Mouse (Mus musculus): ENCODE measurements at regions not wholly inside any gene's neighbourhood (a gene's known extent, or its start where the extent isn't known, plus 50 kb on each side); places are given as distances from the start of the nearest gene placed in this dataset.

DNA sequence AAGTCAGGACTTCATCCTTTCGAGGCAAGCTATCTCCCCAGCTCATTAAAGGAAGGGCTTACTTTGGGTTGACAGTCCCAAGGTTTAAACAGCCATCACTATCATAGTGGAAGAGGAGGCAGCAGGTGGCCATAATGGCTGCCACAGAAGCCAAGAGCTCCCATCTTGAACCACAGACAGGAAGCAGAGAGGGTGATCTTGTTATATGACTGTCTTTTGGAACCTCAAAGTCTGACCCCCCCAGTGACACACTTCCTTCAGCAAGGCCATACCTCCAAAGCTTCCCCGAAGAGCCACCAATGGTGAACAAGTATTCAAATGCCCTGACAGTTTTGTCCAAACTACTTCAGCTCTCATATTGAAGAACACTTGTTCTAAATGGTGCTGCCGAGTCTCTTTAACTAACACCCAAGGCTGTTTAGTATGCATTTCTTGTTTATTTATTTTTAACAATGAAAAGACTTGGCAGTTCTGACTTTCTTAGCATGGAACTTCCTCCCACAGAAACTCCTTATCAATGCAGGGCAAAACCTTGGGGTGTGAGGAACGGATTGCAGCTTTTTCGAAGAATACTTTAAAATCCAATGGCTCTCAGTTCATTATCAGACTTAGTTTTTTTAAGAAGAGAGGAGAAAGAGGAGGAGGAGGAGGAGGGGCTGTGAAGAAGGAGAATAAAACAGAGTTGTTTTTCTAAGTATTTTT lies 79.8 kb upstream of the Tnik start:
- Histone ChIP-seq H3K4me1 (replicated peaks; ENCODE audit: control insufficient read depth, insufficient read depth, low read length) (no peaks in the 10 kb centered on the region), H3K4me3 (ENCODE audit: low read length) (no peak overlapping the region), H3K9ac (ENCODE audit: low read length) (no peak overlapping the region), H3K27me3 (ENCODE audit: control insufficient read depth, insufficient read depth, low read depth, low read length) (no peaks in the 10 kb centered on the region), H3K36me3 (ENCODE audit: control insufficient read depth, insufficient read depth, low read length) (no peaks in the 10 kb centered on the region), H3K9me3 (ENCODE audit: control insufficient read depth, low read length) (no peaks in the 10 kb centered on the region), H3K27ac (ENCODE audit: low read length) (no peak overlapping the region), H3K4me2 (ENCODE audit: low read depth, low read length) (no peak overlapping the region)
- ATAC-seq (ENCODE audit: low read depth), result peak; percentile 77
- WGBS, result 37% methylated on average over 5 of the region's 5 CpGs

DNA sequence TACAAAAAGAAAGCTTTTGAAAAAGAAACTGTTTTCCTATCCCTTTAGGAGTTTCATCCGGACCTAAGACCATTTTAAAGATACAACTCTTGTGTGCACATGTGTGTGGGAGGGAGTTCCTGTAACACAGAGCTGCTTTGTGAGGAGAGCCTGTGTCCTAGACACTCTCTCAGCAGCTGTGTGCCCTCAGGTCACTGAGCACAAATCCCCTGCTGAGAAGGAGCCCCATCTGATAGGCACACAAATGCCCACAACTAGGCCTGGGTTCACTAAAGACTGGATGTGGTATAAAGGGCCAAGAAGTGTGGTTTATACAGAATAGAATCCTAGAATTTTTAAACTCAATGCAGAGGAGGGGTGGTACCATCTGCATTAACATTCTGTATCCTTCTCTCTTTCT lies 77.5 kb upstream of the Tnik start:
- no peaks in the 10 kb centered on the region for H3K4me1 ChIP-seq (replicated peaks; ENCODE audit: control insufficient read depth, insufficient read depth, low read length)
- H3K4me3 ChIP-seq (ENCODE audit: low read length), result no peak overlapping the region
- no peaks in the 10 kb centered on the region for H3K9me3 ChIP-seq (ENCODE audit: control insufficient read depth, low read length)
- no peak for ATAC-seq (ENCODE audit: low read depth)
- H3K27me3 ChIP-seq (ENCODE audit: control insufficient read depth, insufficient read depth, low read depth, low read length), result no peaks in the 10 kb centered on the region
- H3K9ac ChIP-seq (ENCODE audit: low read length), result no peak overlapping the region
- H3K36me3 ChIP-seq (ENCODE audit: control insufficient read depth, insufficient read depth, low read length), result no peaks in the 10 kb centered on the region
- H3K27ac ChIP-seq (ENCODE audit: low read length), result no peak overlapping the region
- no peak overlapping the region for H3K4me2 ChIP-seq (ENCODE audit: low read depth, low read length)
- 44% methylated on average over 1 of the region's 1 CpGs for WGBS

DNA sequence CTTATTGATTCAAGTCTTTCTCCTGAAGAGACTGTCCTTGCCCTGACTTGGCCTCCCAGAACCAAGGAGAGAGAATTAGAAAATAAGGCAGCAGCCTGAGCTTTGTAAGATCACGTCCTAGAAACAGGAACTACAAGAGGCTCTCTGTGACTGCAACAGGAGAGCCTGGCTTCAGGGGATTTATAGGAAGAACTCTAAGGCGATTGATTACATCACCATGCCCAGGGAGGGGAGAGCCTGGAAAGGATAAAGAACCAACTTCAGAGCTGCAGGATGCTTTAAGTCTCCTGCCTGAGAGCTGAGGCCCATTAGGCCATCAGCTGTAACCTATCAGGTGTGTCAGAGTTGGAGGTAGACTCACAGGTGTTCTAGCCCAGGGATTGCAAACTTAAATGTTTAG lies 77.1 kb upstream of the Tnik start:
- ATAC-seq (ENCODE audit: low read depth), result no peak
- Histone ChIP-seq H3K27me3 (ENCODE audit: control insufficient read depth, insufficient read depth, low read depth, low read length) (no peaks in the 10 kb centered on the region), H3K9me3 (ENCODE audit: control insufficient read depth, low read length) (no peaks in the 10 kb centered on the region), H3K27ac (ENCODE audit: low read length) (no peak overlapping the region), H3K4me1 (replicated peaks; ENCODE audit: control insufficient read depth, insufficient read depth, low read length) (no peaks in the 10 kb centered on the region), H3K4me2 (ENCODE audit: low read depth, low read length) (no peak overlapping the region), H3K36me3 (ENCODE audit: control insufficient read depth, insufficient read depth, low read length) (no peaks in the 10 kb centered on the region), H3K4me3 (ENCODE audit: low read length) (no peak overlapping the region), H3K9ac (ENCODE audit: low read length) (no peak overlapping the region)
- 54% methylated on average over 2 of the region's 2 CpGs for WGBS

GRCm38 (mm10) chr3:28189371-28189770 lies 73.6 kb upstream of the Tnik start:
- Histone ChIP-seq H3K36me3 (ENCODE audit: control insufficient read depth, insufficient read depth, low read length) (no peaks in the 10 kb centered on the region), H3K9me3 (ENCODE audit: control insufficient read depth, low read length) (no peaks in the 10 kb centered on the region), H3K27me3 (ENCODE audit: control insufficient read depth, insufficient read depth, low read depth, low read length) (no peaks in the 10 kb centered on the region), H3K4me1 (replicated peaks; ENCODE audit: control insufficient read depth, insufficient read depth, low read length) (no peaks in the 10 kb centered on the region), H3K27ac (ENCODE audit: low read length) (no peak overlapping the region), H3K4me3 (ENCODE audit: low read length) (no peak overlapping the region), H3K4me2 (ENCODE audit: low read depth, low read length) (no peak overlapping the region), H3K9ac (ENCODE audit: low read length) (no peak overlapping the region)
- WGBS, result 77% methylated on average over 2 of the region's 2 CpGs
- no peak for ATAC-seq (ENCODE audit: low read depth)

DNA sequence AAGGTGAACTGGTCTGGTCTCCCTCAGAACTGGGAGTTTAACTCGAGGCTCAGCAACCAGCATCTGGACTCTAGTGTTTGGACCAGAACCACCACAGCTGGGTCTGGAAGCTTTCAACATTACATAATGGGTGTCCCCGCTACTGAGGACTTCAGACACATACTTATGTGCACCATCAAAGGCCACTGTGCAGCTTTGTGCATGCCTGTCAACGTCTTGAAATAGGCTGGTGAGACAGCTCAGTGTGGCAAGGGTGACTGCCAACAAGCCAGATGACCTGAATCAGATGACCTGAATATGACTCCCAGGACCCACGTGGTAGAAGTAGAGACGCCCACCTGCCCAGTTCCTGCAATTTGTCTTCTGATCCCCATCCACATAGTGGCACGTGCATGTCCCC lies 72.8 kb upstream of the Tnik start:
- ATAC-seq (ENCODE audit: low read depth), result no peak
- no peak overlapping the region for H3K27ac ChIP-seq (ENCODE audit: low read length)
- H3K4me1 ChIP-seq (replicated peaks; ENCODE audit: control insufficient read depth, insufficient read depth, low read length), result no peaks in the 10 kb centered on the region
- no peaks in the 10 kb centered on the region for H3K36me3 ChIP-seq (ENCODE audit: control insufficient read depth, insufficient read depth, low read length)
- 66% methylated on average over 6 of the region's 6 CpGs for WGBS
- H3K4me3 ChIP-seq (ENCODE audit: low read length), result no peak overlapping the region
- H3K9ac ChIP-seq (ENCODE audit: low read length), result no peak overlapping the region
- no peaks in the 10 kb centered on the region for H3K9me3 ChIP-seq (ENCODE audit: control insufficient read depth, low read length)
- H3K27me3 ChIP-seq (ENCODE audit: control insufficient read depth, insufficient read depth, low read depth, low read length), result no peaks in the 10 kb centered on the region
- no peak overlapping the region for H3K4me2 ChIP-seq (ENCODE audit: low read depth, low read length)

- 13% methylated on average over 4 of the region's 4 CpGs for WGBS
- H3K36me3 ChIP-seq (ENCODE audit: control insufficient read depth, insufficient read depth, low read length), result no peaks in the 10 kb centered on the region
- no peaks in the 10 kb centered on the region for H3K27me3 ChIP-seq (ENCODE audit: control insufficient read depth, insufficient read depth, low read depth, low read length)
- H3K4me3 ChIP-seq (ENCODE audit: low read length), result no peak overlapping the region
- no peaks in the 10 kb centered on the region for H3K9me3 ChIP-seq (ENCODE audit: control insufficient read depth, low read length)
- ATAC-seq (ENCODE audit: low read depth), result peak; percentile 31
- H3K4me2 ChIP-seq (ENCODE audit: low read depth, low read length), result no peak overlapping the region
- H3K27ac ChIP-seq (ENCODE audit: low read length), result no peak overlapping the region
- no peaks in the 10 kb centered on the region for H3K4me1 ChIP-seq (replicated peaks; ENCODE audit: control insufficient read depth, insufficient read depth, low read length)
- no peak overlapping the region for H3K9ac ChIP-seq (ENCODE audit: low read length)
These were observed 68.5 kb upstream of the Tnik start for GRCm38 (mm10) chr3:28194388-28194970.

GRCm38 (mm10) chr3:28196786-28197185 lies 66.2 kb upstream of the Tnik start:
- Histone ChIP-seq H3K9me3 (ENCODE audit: control insufficient read depth, low read length) (no peaks in the 10 kb centered on the region), H3K4me3 (ENCODE audit: low read length) (no peak overlapping the region), H3K9ac (ENCODE audit: low read length) (no peak overlapping the region), H3K27me3 (ENCODE audit: control insufficient read depth, insufficient read depth, low read depth, low read length) (no peaks in the 10 kb centered on the region), H3K4me2 (ENCODE audit: low read depth, low read length) (no peak overlapping the region), H3K36me3 (ENCODE audit: control insufficient read depth, insufficient read depth, low read length) (no peaks in the 10 kb centered on the region), H3K27ac (ENCODE audit: low read length) (no peak overlapping the region), H3K4me1 (replicated peaks; ENCODE audit: control insufficient read depth, insufficient read depth, low read length) (no peaks in the 10 kb centered on the region)
- no peak for ATAC-seq (ENCODE audit: low read depth)
- WGBS, result 69% methylated on average over 1 of the region's 1 CpGs

GRCm38 (mm10) chr3:28209304-28209703 lies 53.7 kb upstream of the Tnik start:
- ATAC-seq (ENCODE audit: low read depth), result no peak
- 58% methylated on average over 2 of the region's 2 CpGs for WGBS
- H3K27ac ChIP-seq (ENCODE audit: low read length), result no peak overlapping the region
- no peak overlapping the region for H3K4me3 ChIP-seq (ENCODE audit: low read length)
- H3K9ac ChIP-seq (ENCODE audit: low read length), result no peak overlapping the region
- no peaks in the 10 kb centered on the region for H3K36me3 ChIP-seq (ENCODE audit: control insufficient read depth, insufficient read depth, low read length)
- no peaks in the 10 kb centered on the region for H3K27me3 ChIP-seq (ENCODE audit: control insufficient read depth, insufficient read depth, low read depth, low read length)
- no peaks in the 10 kb centered on the region for H3K4me1 ChIP-seq (replicated peaks; ENCODE audit: control insufficient read depth, insufficient read depth, low read length)
- H3K9me3 ChIP-seq (ENCODE audit: control insufficient read depth, low read length), result no peaks in the 10 kb centered on the region
- no peak overlapping the region for H3K4me2 ChIP-seq (ENCODE audit: low read depth, low read length)

GRCm38 (mm10) chr3:28210847-28211803 lies 51.9 kb upstream of the Tnik start:
- Histone ChIP-seq H3K9me3 (ENCODE audit: control insufficient read depth, low read length) (no peaks in the 10 kb centered on the region), H3K4me3 (ENCODE audit: low read length) (no peak overlapping the region), H3K4me2 (ENCODE audit: low read depth, low read length) (no peak overlapping the region), H3K9ac (ENCODE audit: low read length) (no peak overlapping the region), H3K4me1 (replicated peaks; ENCODE audit: control insufficient read depth, insufficient read depth, low read length) (no peaks in the 10 kb centered on the region), H3K36me3 (ENCODE audit: control insufficient read depth, insufficient read depth, low read length) (no peaks in the 10 kb centered on the region), H3K27me3 (ENCODE audit: control insufficient read depth, insufficient read depth, low read depth, low read length) (no peaks in the 10 kb centered on the region), H3K27ac (ENCODE audit: low read length) (no peak overlapping the region)
- no peak for ATAC-seq (ENCODE audit: low read depth)
- 75% methylated on average over 14 of the region's 14 CpGs for WGBS

Data from lung, embryonic 16.5 days (tissue).